Mouse (Mus musculus): ENCODE measurements around the gene Hspbap1. TPM values are rescaled to one million over a fixed set of nuclear protein-coding genes. Genes with fewer than 3 reads are reported as not detected.

Hspbap1 gene
- 7.7 and 8.3 TPM in 2 replicates for polyA plus RNA-seq (2015; fragmentation: Nextera tagmentation; extraction: Ambion mirVana)

GRCm38 (mm10) chr16:35769878-35770657, at the start of gene Hspbap1:
Hspbap1 (plus strand) TSS chr16:35770375.

GRCm38 (mm10) chr16:35768785-35769642, 1.2 kb upstream of the Hspbap1 start, which contains the start of gene Dirc2:
Dirc2 (minus strand) TSS chr16:35769356.

GRCm38 (mm10) chr16:35871048-35871851, 101.1 kb downstream of the Hspbap1 start, which contains the start of gene Parp14:
Parp14 (minus strand) TSS chr16:35871544.

Other genes with a start within 250 kb of the Hspbap1 start
- gene Sema5b, start 229.2 kb upstream of the Hspbap1 start, polyA plus RNA-seq (2015; fragmentation: Nextera tagmentation; extraction: Ambion mirVana), result 8.7 and 11.8 TPM in 2 replicates
- 37.1 and 43.6 TPM in 2 replicates for gene Dirc2, start 1.0 kb upstream of the Hspbap1 start, polyA plus RNA-seq (2015; fragmentation: Nextera tagmentation; extraction: Ambion mirVana)
- gene Parp14, start 101.2 kb downstream of the Hspbap1 start, polyA plus RNA-seq (2015; fragmentation: Nextera tagmentation; extraction: Ambion mirVana), result 0.62 and 1.3 TPM in 2 replicates
- 3.1 and 3.5 TPM in 2 replicates for gene Parp9, start 168.1 kb downstream of the Hspbap1 start, polyA plus RNA-seq (2015; fragmentation: Nextera tagmentation; extraction: Ambion mirVana)
- 1.5 and 1.6 TPM in 2 replicates for gene Dtx3l, start 168.8 kb downstream of the Hspbap1 start, polyA plus RNA-seq (2015; fragmentation: Nextera tagmentation; extraction: Ambion mirVana)
- gene Kpna1, start 208.4 kb downstream of the Hspbap1 start, polyA plus RNA-seq (2015; fragmentation: Nextera tagmentation; extraction: Ambion mirVana), result 39.8 and 40.0 TPM in 2 replicates

Data from neural tube, postnatal 0 days (tissue).